Mouse (Mus musculus) monocyte, adult 2 months (primary cell): ENCODE results near the gene Thrap3.
"Not testable (repeated sequence)": the region's sequence is repeated elsewhere in the genome, so short reads cannot be mapped to it uniquely, and the experiment has no call there.

Experiments
- DNase-seq, 2 experiments: peaks; one replicate each; pipeline ENCODE4 v3.0.0; 2022; ENCODE audit warnings: low spot score in 2 of 2, low read depth in 1 of 2

Thrap3 gene

DNA sequence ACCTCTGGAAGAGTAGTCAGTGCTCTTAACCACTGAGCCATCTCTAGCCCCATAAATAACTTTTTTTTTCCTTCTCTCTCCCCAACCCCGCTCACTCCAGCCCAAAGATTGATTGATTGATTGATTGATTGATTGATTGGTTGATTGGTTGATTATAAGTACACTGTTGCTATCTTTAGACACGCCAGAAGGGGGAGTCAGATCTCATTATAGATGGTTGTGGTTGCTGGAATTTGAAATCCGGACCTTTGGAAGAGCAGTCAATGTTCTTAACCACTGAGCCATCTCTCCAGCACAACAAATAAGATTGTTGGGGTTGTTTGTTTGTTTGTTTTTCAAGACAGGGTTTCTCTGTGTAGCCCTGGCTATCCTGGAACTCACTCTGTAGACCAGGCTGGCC is 17.0 kb upstream of the Thrap3 start:
- not testable (repeated sequence) for DNase-seq

DNA sequence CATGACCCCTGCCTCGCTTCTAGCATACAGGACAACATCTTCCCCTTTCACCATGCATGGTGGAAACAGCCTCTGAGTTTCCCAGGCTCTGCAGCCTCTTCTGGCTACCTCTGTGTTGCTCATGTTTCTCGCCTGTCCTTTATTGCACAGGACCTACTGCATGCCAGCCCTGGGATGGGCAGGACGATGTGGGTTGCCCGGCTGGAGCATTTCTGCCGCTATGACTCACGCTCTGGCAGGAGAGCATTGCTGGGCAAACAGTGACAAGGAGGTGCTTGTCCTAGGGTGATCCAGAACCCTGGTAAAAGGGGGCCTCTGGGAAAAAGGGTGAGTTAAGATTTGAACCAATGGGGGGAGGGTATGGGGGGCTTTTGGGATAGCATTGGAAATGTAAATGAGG is 15.2 kb upstream of the Thrap3 start:
- DNase-seq = no peak

DNA sequence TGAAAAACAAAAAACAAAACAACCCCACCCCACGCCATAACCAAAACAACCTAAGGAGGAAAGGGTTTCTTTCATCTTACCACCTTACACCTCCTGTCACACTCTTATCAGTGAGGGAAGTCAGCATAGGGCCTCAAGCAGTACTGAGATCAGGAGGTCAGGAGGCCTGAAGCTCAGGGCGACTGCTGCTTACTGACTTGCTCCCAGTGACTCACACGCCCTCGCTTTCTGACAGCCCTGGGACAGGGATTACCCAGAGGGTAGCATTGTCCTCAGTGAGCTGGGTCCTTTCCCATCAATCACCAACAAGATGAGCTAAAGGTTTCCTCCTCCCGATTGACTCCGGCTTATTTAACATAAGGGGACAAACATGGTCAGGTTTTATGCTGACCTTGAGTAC is 4.5 kb upstream of the Thrap3 start:
- DNase-seq = no peak

DNA sequence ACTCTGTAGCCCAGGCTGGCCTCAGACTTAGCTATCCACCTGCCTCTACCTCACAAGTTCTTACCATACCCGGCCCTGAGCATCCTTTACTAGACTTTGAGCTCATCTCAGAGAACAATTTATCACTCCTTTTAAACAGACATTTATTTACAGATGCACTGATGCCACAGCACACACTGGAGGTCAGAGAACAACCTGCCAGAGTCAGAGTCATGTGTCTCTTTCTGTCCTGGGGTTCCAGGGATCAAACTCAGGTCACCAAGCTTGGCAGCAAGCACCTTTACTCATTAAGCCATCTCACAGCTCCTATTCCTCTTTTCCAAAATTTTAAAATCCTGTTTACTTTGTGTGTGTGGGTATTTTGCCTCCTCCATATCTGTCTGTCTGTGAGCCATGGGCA is 2.8 kb upstream of the Thrap3 start:
- no peak for DNase-seq

- no peak for DNase-seq
Observed at GRCm38 (mm10) chr4:126204661-126205230, 2.2 kb upstream of the Thrap3 start.

DNA sequence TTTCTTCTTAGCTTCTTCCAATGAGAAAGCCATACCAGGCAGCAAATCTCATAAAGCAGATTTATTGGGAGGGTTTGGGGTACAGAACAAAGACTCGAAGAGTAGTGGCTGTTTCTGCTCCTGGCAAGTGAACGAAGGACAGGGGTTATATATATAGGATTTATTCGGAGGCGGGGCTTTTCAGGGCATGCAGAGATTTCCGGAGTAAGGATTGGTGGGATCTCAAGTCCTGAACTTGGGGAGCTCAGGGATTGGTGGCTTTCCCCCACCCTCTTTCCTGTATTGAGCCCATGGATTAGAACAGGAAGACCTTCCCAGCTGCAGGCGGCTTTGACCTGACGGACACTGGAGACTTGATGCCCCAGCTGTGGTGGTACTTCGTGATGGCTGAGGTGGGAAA is 1.5 kb upstream of the Thrap3 start:
- DNase-seq = no peak

DNA sequence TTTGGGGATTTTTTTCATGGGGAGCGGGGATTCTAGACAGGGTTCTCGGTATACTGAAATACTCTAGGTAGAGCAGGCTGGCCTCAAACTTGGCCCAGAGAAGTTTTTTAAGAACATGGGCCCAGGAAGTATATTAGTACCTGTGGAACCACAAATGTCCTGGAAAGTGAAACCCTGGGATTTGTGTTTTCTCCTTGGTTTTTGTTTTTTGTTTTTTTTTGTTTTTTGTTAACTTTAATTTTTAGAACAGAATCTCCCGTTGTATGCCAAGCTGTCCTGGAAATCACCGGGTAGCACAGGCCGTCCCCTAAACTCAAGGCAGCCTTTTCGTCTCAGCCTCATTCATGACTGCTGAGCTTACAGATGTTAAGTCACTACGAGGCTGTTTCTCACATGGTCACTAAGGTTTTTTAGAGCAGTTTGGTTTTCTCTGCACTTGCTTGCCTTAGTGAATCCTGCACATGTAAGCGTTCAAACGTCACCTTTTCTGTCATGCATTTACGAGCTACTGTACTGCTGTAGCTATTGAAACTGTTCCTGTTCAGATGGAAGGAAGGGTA is 856 bp upstream of the Thrap3 start:
- DNase-seq = no peak

DNA sequence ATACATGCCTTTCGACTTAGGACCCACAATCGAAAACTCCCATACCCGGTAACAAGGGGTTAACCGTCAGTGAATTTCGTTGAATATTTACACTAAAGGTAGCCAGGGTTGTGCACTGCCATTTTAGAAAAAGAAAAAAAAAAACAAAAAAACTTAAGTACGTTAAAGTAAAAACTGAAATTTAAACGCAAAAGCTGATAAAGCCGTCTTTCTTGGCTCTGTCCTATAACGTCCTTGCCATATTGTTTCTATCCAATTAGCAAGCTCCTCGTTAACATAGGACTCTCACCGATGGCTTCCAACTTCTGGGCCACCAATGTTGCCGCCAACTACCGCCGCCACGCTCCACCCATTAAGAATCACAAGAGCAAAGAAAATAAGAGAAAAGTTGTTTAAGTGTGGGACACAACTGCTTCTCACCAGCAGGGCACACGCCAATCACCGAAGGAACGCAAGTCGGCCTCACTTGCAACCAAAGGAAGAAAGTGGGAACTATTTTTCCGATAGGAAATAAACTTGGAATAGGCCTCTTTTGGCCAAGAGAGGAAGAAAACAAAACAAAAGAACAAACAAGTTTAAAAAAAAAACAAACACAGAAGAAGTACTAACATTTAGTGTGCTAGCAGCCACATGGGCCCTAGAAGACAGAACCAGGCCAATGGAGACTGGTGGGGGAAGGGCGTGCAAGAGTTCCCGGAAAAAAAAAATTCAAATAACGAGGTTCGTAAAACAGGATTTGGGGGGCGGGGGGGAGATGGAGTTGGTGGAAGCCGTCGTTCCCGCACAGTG is 852 bp downstream of the Thrap3 start:
- peak; percentile 26 to 33 for DNase-seq

DNA sequence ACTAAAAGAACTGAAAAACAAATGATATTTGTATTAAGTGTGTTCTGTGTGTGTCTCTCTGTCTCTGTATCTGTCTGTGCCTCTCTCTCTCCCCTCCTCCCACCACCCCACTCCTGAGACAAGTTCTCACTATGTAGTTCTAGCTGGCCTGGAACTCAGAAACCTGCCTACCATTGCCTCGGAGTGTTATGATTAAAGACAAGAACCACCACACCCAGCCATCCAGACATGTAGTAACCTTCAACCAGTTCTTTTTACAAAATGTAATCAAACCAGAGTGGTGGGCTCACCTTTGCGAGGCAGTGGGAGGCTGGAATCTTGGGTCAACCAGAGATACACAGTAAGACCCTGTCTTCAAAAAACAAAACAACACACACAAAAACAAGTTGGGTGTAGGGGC is 1.9 kb downstream of the Thrap3 start:
- DNase-seq = no peak

DNA sequence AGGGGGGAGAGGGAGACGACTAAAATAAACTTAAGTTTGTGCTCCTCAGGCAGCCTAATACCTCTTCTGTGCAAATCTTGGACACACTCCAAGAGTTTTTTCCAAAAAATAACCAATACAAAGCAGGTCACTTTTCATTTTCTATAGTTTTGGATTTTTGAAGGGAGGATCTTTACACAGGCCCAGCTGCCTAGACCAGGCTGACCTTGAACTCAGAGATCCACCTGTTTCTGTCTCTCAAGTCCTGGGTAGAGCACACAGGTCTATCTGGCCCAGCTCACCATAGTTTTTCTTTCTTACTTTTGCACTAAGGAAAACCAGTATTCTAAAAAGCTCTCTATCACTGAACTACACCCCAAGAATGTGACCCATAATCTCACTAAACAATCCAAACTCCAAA is 2.5 kb downstream of the Thrap3 start:
- no peak for DNase-seq

DNA sequence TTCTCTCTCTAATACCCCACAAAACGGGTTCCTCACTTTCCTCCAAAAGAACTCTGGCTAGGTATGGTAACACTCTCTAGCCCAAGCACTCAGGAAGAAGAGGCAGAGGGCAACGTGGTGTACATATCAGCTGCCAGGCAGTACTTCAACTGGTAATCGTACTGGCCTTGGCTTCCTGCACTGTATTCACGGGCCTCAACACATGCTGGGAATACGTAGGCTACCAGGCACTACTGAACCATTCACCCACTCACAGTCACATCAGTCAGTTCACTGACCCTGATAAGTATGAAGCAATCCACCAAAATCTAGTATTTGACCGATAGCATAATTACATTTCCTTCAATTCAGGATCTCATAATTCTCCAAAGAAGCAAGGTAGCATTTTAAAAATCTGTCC is 3.0 kb downstream of the Thrap3 start:
- no peak for DNase-seq

DNA sequence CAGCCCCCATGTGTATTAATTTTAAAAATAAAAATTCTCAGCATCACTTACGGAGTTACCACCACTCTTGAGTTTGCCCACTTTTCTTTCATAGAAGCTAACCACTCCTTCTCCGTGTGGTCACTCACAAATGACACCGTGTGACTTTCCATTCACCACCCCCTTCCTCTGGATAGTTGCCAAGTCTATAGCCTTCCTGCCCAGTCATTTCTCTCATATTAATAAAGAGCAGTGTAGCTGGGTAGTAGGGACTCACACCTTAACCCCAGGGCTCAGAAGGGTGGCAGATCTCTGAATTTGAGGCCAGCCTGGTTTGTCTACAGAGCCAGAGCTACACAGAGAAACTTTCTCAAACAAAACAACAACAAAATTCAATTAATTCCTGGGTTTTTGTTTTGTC is 5.1 kb downstream of the Thrap3 start:
- DNase-seq = no peak

DNA sequence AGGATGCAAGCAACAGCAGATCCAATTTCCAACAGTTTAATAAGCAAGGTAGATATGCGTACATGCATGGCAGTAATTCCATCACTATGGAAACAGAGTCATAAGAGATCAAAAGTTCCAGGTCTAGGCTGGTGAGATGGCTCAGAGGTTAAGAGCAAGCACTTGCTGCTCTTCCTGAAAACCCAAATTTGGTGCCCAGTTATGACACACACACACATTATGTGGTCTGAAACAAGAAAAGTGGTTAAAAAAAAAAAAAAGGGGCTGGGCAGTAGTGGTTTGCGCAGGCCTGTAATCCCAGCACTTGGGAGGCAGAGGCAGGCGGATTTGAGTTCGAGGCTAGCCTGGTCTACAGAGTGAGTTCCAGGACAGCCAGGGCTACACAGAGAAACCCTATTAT is 7.6 kb downstream of the Thrap3 start:
- DNase-seq = no peak

- DNase-seq = no peak
Observed at GRCm38 (mm10) chr4:126194216-126194615, 8.3 kb downstream of the Thrap3 start.

GRCm38 (mm10) chr4:126190636-126191035 is 11.9 kb downstream of the Thrap3 start:
- DNase-seq = no peak

DNA sequence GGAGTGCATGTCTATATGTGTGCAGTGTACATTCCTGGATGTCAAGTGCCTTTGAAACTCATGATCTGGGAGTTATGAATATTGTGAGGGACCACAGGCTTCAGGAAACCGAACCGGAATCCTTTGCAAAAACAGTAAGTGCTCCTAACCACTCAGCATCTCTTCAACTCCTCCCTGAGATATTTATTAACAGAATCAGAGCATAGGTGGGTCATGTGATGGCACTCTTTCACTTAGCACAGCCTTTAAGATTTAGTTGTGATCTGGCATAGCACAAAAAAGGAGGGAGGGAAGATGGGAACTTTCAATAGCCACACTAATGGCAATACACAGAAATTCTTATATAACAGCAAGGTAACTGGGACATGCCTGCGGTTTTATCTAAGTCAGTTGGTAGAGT is 15.5 kb downstream of the Thrap3 start:
- no peak for DNase-seq

DNA sequence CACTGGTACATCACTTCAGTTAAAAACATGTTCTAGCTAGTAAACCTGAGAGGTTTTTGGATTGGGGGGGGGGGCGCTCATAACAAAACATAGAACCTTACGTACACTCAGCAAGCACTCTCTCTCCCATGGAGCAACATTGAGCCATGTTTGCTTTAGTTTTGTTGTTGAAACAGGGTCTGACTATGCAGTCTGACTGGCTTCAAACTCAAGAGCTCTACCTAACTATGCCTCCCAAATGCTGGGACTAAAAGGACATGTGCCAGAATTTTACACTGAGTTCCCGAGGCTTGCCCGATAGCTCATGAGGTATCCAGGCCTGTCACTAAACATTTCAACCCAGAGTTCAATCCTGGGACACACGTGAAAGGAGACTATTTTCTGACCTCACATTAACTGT is 19.5 kb downstream of the Thrap3 start:
- no peak for DNase-seq

DNA sequence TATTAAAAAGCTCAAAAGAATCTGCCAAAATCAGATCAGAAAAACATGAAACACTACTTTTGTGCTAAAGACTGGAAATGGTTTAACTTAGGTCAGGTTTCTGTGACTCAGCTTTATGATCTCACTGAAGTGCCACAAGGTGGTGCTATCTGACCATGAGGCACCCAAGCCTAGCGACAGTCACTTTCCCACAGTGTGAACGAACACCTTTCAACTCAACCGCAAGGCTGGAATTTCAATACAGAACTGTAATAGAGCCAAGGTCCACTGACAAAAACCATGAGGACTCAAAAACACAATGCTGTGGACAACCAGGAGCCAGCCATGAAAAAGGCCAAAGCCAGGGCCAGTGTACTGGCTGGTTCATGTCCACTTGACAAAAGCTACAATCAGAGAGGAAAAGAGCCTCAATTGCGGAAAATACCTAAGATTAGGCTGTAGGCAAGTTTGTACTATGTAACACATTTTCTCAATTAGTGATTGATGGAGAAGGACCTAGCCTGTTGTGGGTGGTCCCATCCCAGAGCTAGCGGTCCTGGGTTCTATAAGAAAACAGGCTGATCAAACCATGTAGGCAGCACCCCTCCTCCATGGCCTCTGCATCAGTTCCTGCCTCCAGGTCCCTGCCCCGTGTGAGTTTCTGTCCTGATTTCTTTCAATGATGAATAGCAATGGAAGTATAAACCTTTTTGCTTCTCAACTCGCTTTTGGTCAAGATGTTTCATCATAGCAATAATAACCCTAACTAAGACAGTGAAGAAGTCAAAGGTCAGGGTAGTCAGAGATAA is 21.2 kb downstream of the Thrap3 start:
- no peak for DNase-seq

DNA sequence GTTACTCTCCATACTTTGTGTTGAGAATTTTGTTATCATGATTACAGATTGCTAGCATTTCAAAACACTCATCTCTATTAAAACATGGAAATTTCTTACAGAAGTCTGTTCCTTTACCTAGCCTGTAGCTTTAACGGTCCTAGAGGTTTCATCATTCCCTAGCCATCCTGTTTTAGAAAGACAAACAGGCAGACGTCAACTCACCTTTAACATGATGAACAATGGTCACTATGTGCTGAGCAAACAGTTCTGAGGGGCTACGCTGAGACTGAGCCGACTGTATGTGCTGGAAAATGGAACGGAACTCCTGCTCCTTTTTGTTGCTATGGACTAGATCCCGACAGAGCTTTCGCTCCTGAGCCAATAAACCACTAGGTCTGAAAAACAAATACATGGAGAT is 26.6 kb downstream of the Thrap3 start:
- DNase-seq = not testable (repeated sequence)

DNA sequence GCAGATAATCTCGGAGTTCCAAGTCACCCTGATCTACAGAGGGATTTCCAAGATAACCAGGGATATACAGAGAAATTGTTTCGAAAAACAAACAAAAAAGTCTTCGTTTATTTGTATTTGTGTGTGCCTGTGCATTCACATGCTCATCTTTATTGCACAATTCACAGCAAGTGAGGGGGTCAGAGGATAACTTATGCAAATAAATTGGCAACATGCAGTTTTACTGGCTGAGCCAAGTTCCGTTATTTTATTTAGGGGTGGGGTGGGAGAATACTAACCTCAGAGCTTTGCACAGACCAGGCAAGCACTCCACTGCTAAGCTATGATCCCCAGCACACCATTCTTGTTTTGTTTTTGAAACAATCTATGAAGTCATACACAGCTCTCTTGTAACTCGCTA is 28.8 kb downstream of the Thrap3 start:
- no peak for DNase-seq

GRCm38 (mm10) chr4:126170737-126171136 is 31.8 kb downstream of the Thrap3 start:
- DNase-seq = not testable (repeated sequence)

DNA sequence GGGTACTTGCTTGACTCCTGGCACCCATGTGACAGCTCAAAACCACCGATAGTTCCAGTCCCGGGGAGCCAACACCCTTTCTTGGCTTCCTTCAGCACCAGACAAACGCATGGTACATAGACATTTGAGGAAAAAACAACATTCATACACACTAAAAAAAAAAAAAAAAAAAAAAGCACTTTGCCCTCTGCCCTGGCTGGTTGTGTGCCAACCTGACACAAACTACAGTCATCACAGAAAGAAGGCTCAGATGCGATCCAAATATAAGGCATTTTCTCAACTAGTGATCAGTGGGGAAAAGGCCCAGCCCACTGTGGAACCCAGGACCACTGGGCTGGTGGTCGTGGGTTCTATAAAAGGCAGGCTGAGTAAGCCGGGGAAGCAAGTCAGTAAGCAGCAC is 33.7 kb downstream of the Thrap3 start:
- DNase-seq = no peak
